Mouse (Mus musculus): Measurements from ENCODE around the gene Arid3c. TPM values are rescaled to one million over a fixed set of nuclear protein-coding genes. Genes with fewer than 3 reads are reported as not detected.
"Not testable (repeated sequence)": the region's sequence is repeated elsewhere in the genome, so short reads cannot be mapped to it uniquely, and the experiment has no call there.

The Arid3c gene
- polyA plus RNA-seq, 1 experiment from 2014 or later, result not detected

GRCm38 (mm10) chr4:41699783-41700182 is 31.2 kb downstream of the Arid3c start, which contains the start of gene Il11ra1:
Gene Il11ra1, plus strand, starts transcription at chr4:41699989.
- not testable (repeated sequence) for H3K27me3 ChIP-seq (replicated peaks); H3K9ac ChIP-seq; H3K36me3 ChIP-seq; H3K9me3 ChIP-seq; ATAC-seq (ENCODE audit: insufficient read depth, low FRiP score, low read depth); H3K4me1 ChIP-seq; H3K4me2 ChIP-seq; H3K4me3 ChIP-seq (replicated peaks); H3K27ac ChIP-seq
- 68% methylated on average over 10 of the region's 10 CpGs for WGBS

GRCm38 (mm10) chr4:41698421-41699016 is 32.4 kb downstream of the Arid3c start:
- not testable (repeated sequence) for H3K36me3 ChIP-seq; H3K9ac ChIP-seq; ATAC-seq (ENCODE audit: insufficient read depth, low FRiP score, low read depth); H3K4me1 ChIP-seq; H3K27me3 ChIP-seq (replicated peaks); H3K4me3 ChIP-seq (replicated peaks); H3K27ac ChIP-seq; H3K9me3 ChIP-seq
- H3K4me2 ChIP-seq, result 0 out of 2 replicates have a peak overlapping the region, but pooled peaks have one; percentile 25
- WGBS, result 7% methylated on average over 24 of the region's 32 CpGs

- 13% methylated on average over 31 of the region's 40 CpGs for WGBS
- H3K4me2 ChIP-seq, result 0 out of 2 replicates have a peak within 1 kb of the TSS, but pooled peaks have one; percentile 19
These were observed 33.8 kb downstream of the Arid3c start, which contains the start of gene Cntfr for GRCm38 (mm10) chr4:41696930-41697841. Gene Cntfr, minus strand, starts transcription at chr4:41697089.

GRCm38 (mm10) chr4:41696452-41696851 is 34.5 kb downstream of the Arid3c start:
- H3K36me3 ChIP-seq; H3K4me1 ChIP-seq; H3K27ac ChIP-seq; H3K4me3 ChIP-seq (replicated peaks); H3K9ac ChIP-seq; H3K27me3 ChIP-seq (replicated peaks); H3K9me3 ChIP-seq; ATAC-seq (ENCODE audit: insufficient read depth, low FRiP score, low read depth); H3K4me2 ChIP-seq: not testable (repeated sequence)
- 18% methylated on average over 12 of the region's 15 CpGs for WGBS

More at GRCm38 (mm10) chr4:41696930-41697841, 33.8 kb downstream of the Arid3c start, which contains the start of gene Cntfr:
- not testable (repeated sequence) for ATAC-seq (ENCODE audit: insufficient read depth, low FRiP score, low read depth); H3K9me3 ChIP-seq; H3K9ac ChIP-seq; H3K27ac ChIP-seq; H3K27me3 ChIP-seq (replicated peaks); H3K4me3 ChIP-seq (replicated peaks); H3K4me1 ChIP-seq; H3K36me3 ChIP-seq

GRCm38 (mm10) chr4:41695800-41696199 is 35.1 kb downstream of the Arid3c start:
- not testable (repeated sequence) for H3K9ac ChIP-seq; H3K4me1 ChIP-seq; H3K27me3 ChIP-seq (replicated peaks); H3K4me2 ChIP-seq; H3K9me3 ChIP-seq; ATAC-seq (ENCODE audit: insufficient read depth, low FRiP score, low read depth); H3K27ac ChIP-seq; H3K4me3 ChIP-seq (replicated peaks); H3K36me3 ChIP-seq
- WGBS, result 8% methylated on average over 17 of the region's 38 CpGs

- not testable (repeated sequence) for H3K27me3 ChIP-seq (replicated peaks); H3K9ac ChIP-seq; H3K4me1 ChIP-seq; H3K36me3 ChIP-seq; H3K4me3 ChIP-seq (replicated peaks); H3K9me3 ChIP-seq; H3K4me2 ChIP-seq; ATAC-seq (ENCODE audit: insufficient read depth, low FRiP score, low read depth); H3K27ac ChIP-seq
- 26% methylated on average over 4 of the region's 4 CpGs for WGBS
These were observed 37.4 kb downstream of the Arid3c start for GRCm38 (mm10) chr4:41693511-41693910.

GRCm38 (mm10) chr4:41690014-41690413 is 40.9 kb downstream of the Arid3c start:
- H3K27me3 ChIP-seq (replicated peaks); H3K4me1 ChIP-seq; H3K27ac ChIP-seq; H3K4me3 ChIP-seq (replicated peaks); H3K9me3 ChIP-seq; H3K4me2 ChIP-seq; ATAC-seq (ENCODE audit: insufficient read depth, low FRiP score, low read depth); H3K36me3 ChIP-seq; H3K9ac ChIP-seq: not testable (repeated sequence)
- WGBS, result no CpG with 5 or more reads among the region's 4 CpGs

GRCm38 (mm10) chr4:41688562-41688961 is 42.4 kb downstream of the Arid3c start:
- not testable (repeated sequence) for ATAC-seq (ENCODE audit: insufficient read depth, low FRiP score, low read depth); H3K27me3 ChIP-seq (replicated peaks); H3K27ac ChIP-seq; H3K9ac ChIP-seq; H3K4me1 ChIP-seq; H3K36me3 ChIP-seq; H3K4me2 ChIP-seq; H3K4me3 ChIP-seq (replicated peaks); H3K9me3 ChIP-seq
- 54% methylated on average over 1 of the region's 1 CpGs for WGBS

GRCm38 (mm10) chr4:41685882-41686492 is 45.0 kb downstream of the Arid3c start:
- H3K27ac ChIP-seq; H3K4me3 ChIP-seq (replicated peaks); ATAC-seq (ENCODE audit: insufficient read depth, low FRiP score, low read depth); H3K9me3 ChIP-seq; H3K9ac ChIP-seq; H3K27me3 ChIP-seq (replicated peaks); H3K36me3 ChIP-seq; H3K4me2 ChIP-seq; H3K4me1 ChIP-seq: not testable (repeated sequence)
- 65% methylated on average over 10 of the region's 10 CpGs for WGBS

DNA sequence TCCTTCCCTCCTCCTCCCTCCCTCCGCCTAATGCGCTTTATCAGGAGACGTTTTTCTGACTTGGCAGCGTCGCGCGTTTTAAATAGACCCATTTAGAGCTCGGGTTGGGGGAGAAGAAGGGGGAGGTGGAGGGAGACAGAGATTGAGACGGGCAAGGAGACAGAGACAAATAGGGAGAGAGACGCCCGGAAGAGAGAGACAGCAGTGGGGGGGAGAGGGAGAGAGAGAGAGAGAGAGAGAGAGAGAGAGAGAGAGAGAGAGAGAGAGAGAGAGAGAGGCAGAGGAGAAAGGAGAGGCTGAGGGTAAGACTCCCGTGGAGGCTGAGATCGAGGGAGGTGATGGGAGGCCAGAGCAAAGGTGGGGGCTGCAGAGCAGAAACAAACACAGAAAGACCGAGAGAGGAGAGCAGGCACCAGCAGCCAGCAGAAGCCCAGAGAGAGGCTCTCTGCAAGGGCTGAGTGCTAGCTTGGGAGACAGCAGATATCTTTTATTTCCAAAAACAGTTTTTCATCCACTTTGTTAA is 46.0 kb downstream of the Arid3c start:
- not testable (repeated sequence) for H3K9me3 ChIP-seq; H3K4me2 ChIP-seq; H3K36me3 ChIP-seq; H3K9ac ChIP-seq; H3K27ac ChIP-seq; H3K27me3 ChIP-seq (replicated peaks); H3K4me3 ChIP-seq (replicated peaks); ATAC-seq (ENCODE audit: insufficient read depth, low FRiP score, low read depth)
- WGBS, result 2% methylated on average over 11 of the region's 14 CpGs
- H3K4me1 ChIP-seq, result peaks cover 18% of the 10 kb centered on the region

GRCm38 (mm10) chr4:41684131-41684930 is 46.6 kb downstream of the Arid3c start:
- Histone ChIP-seq H3K4me2 (peak overlapping the region; percentile 34; the same call in 1 of the 2 replicates), H3K27ac (peak overlapping the region; percentile 35), H3K4me1 (peaks cover 23% of the 10 kb centered on the region)
- H3K27me3 ChIP-seq (replicated peaks); H3K9ac ChIP-seq; H3K4me3 ChIP-seq (replicated peaks); H3K9me3 ChIP-seq; ATAC-seq (ENCODE audit: insufficient read depth, low FRiP score, low read depth); H3K36me3 ChIP-seq: not testable (repeated sequence)
- WGBS, result 4% methylated on average over 27 of the region's 27 CpGs
